Mouse (Mus musculus) MEL (cell line): ENCODE measurements at regions not wholly inside any gene's neighbourhood (a gene's known extent, or its start where the extent isn't known, plus 50 kb on each side); places are given as distances from the start of the nearest gene placed in this dataset.

Experiments
- DNase-seq: peaks from one replicate; pipeline ENCODE4 v3.0.0; 2011; ENCODE audit warnings: low read depth, low spot score
- H3K27ac ChIP-seq: 2 replicates; pipeline ENCODE4 v1.5.1; 2012; ENCODE audit warnings: low read depth, mild to moderate bottlenecking, control low read depth, low read length, moderate library complexity; ENCODE audit not compliant: control insufficient read depth
- H3K27me3 ChIP-seq, 2 experiments: fragments of 150-350 bp in 1 of 2; sonication (generic) in 1 of 2; 2 replicates each; pipeline ENCODE4 v1.6.1; 2012; ENCODE audit warnings: low read length in 2 of 2, mild to moderate bottlenecking in 2 of 2, improper control_type of control experiment in 1 of 2, moderate library complexity in 1 of 2; ENCODE audit not compliant: insufficient read depth in 2 of 2, control insufficient read depth in 1 of 2
- H3K36me3 ChIP-seq, 2 experiments: 2 replicates each; pipeline ENCODE4 v1.6.1; 2012 to 2014; ENCODE audit warnings: low read length in 2 of 2, improper control_type of control experiment in 1 of 2, inconsistent platforms in 1 of 2, mild to moderate bottlenecking in 1 of 2; ENCODE audit not compliant: insufficient read depth in 2 of 2, control insufficient read depth in 1 of 2
- H3K4me1 ChIP-seq, 2 experiments: fragments of 150-350 bp in 1 of 2; sonication (generic) in 1 of 2; 2 replicates each; pipeline ENCODE4 v1.6.1; 2012; ENCODE audit warnings: low read length in 2 of 2, improper control_type of control experiment in 1 of 2, mild to moderate bottlenecking in 1 of 2; ENCODE audit not compliant: insufficient read depth in 2 of 2, control insufficient read depth in 1 of 2
- H3K4me3 ChIP-seq, 2 experiments: fragments of 150-350 bp in 1 of 2; sonication (generic) in 1 of 2; 2 replicates each; pipeline ENCODE4 v1.5.1; 2012; ENCODE audit warnings: low read depth in 2 of 2, low read length in 2 of 2, mild to moderate bottlenecking in 2 of 2, moderate library complexity in 2 of 2, control low read depth in 1 of 2, improper control_type of control experiment in 1 of 2; ENCODE audit not compliant: control insufficient read depth in 1 of 2, insufficient read depth in 1 of 2
- H3K79me2 ChIP-seq: 2 replicates; pipeline ENCODE4 v1.6.1; 2012; ENCODE audit warnings: mild to moderate bottlenecking, low read length, moderate library complexity; ENCODE audit not compliant: control insufficient read depth, poor library complexity, insufficient read depth
- H3K9ac ChIP-seq: 2 replicates; pipeline ENCODE4 v1.6.1; 2012; ENCODE audit warnings: low read depth, mild to moderate bottlenecking, control low read depth, low read length, moderate library complexity; ENCODE audit not compliant: control insufficient read depth, poor library complexity, severe bottlenecking
- H3K9me3 ChIP-seq: fragments of 150-350 bp; sonication (generic); replicated peaks from 2 replicates; pipeline ENCODE4 v1.6.1; 2012; ENCODE audit warnings: mild to moderate bottlenecking, low read length, improper control_type of control experiment, moderate library complexity; ENCODE audit not compliant: insufficient read depth
- CTCF ChIP-seq, 3 experiments: IDR thresholded peaks in 2 of 3; conservative IDR thresholded peaks in 1 of 3; 2 replicates each; pipeline ENCODE4 v1.5.1; 2011 to 2012; ENCODE audit warnings: low read length in 3 of 3, low read depth in 2 of 3, mild to moderate bottlenecking in 2 of 3, improper control_type of control experiment in 1 of 3, inconsistent platforms in 1 of 3, mixed read lengths in 1 of 3, moderate library complexity in 1 of 3; ENCODE audit not compliant: control insufficient read depth in 1 of 3, insufficient read depth in 1 of 3, poor library complexity in 1 of 3, severe bottlenecking in 1 of 3
- E2F4 ChIP-seq: IDR thresholded peaks from 2 replicates; pipeline ENCODE4 v1.6.1; 2011; ENCODE audit warnings: low read depth, low read length, improper control_type of control experiment, borderline replicate concordance
- EP300 ChIP-seq, 2 experiments: IDR thresholded peaks; 2 replicates each; pipeline ENCODE4 v1.6.1; 2011; ENCODE audit warnings: improper control_type of control experiment in 2 of 2, low read length in 2 of 2, low read depth in 1 of 2, mild to moderate bottlenecking in 1 of 2
- GATA1 ChIP-seq: IDR thresholded peaks from 2 replicates; pipeline ENCODE4 v1.6.1; 2011; ENCODE audit warnings: low read depth, low read length, improper control_type of control experiment
- HCFC1 ChIP-seq: IDR thresholded peaks from 2 replicates; pipeline ENCODE4 v1.6.1; 2012; ENCODE audit warnings: low read depth, mild to moderate bottlenecking, inconsistent platforms, low read length, improper control_type of control experiment, moderate library complexity
- JUND ChIP-seq: IDR thresholded peaks from 2 replicates; pipeline ENCODE4 v1.6.1; 2011; ENCODE audit warnings: low read depth, mild to moderate bottlenecking, improper control_type of control experiment, low read length
- KAT2A ChIP-seq: conservative IDR thresholded peaks from 2 replicates; pipeline ENCODE4 v1.6.1; 2012; ENCODE audit warnings: low read depth, low read length, improper control_type of control experiment, inconsistent platforms
- MAFK ChIP-seq: IDR thresholded peaks from 2 replicates; pipeline ENCODE4 v1.6.1; 2011; ENCODE audit warnings: low read depth, mild to moderate bottlenecking, low read length, improper control_type of control experiment, borderline replicate concordance
- MAX ChIP-seq: IDR thresholded peaks from 2 replicates; pipeline ENCODE4 v1.6.1; 2011; ENCODE audit warnings: low read length, improper control_type of control experiment
- MXI1 ChIP-seq: IDR thresholded peaks from 2 replicates; pipeline ENCODE4 v1.6.1; 2011; ENCODE audit warnings: mild to moderate bottlenecking, low read depth, low read length, improper control_type of control experiment
- MYC ChIP-seq: IDR thresholded peaks from 2 replicates; pipeline ENCODE4 v1.6.1; 2011; ENCODE audit warnings: low read depth, mild to moderate bottlenecking, low read length, improper control_type of control experiment, moderate library complexity
- NELFE ChIP-seq: IDR thresholded peaks from 2 replicates; pipeline ENCODE4 v1.6.1; 2011; ENCODE audit warnings: low read depth, low read length, improper control_type of control experiment
- NRF1 ChIP-seq: IDR thresholded peaks from 2 replicates; pipeline ENCODE4 v1.6.1; 2014; ENCODE audit warnings: low read depth, mild to moderate bottlenecking, inconsistent platforms, low read length, improper control_type of control experiment, moderate library complexity; ENCODE audit not compliant: poor library complexity, insufficient read depth, severe bottlenecking
- SIN3A ChIP-seq: IDR thresholded peaks from 2 replicates; pipeline ENCODE4 v1.6.1; 2012; ENCODE audit warnings: low read length, improper control_type of control experiment, inconsistent platforms
- SMC3 ChIP-seq: IDR thresholded peaks from 2 replicates; pipeline ENCODE4 v1.6.1; 2011; ENCODE audit warnings: low read depth, low read length, improper control_type of control experiment
- TCF12 ChIP-seq: IDR thresholded peaks from 2 replicates; pipeline ENCODE4 v1.6.1; 2014; ENCODE audit warnings: low read depth, mild to moderate bottlenecking, inconsistent platforms, low read length, improper control_type of control experiment, moderate library complexity
- USF1 ChIP-seq: IDR thresholded peaks from 2 replicates; pipeline ENCODE4 v1.6.1; 2014; ENCODE audit warnings: low read depth, mild to moderate bottlenecking, inconsistent platforms, low read length, improper control_type of control experiment, moderate library complexity
- ZC3H11A ChIP-seq: IDR thresholded peaks from 2 replicates; pipeline ENCODE4 v1.6.1; 2012; ENCODE audit warnings: low read depth, mild to moderate bottlenecking, inconsistent platforms, low read length, improper control_type of control experiment
- ZMIZ1 ChIP-seq: IDR thresholded peaks from 2 replicates; pipeline ENCODE4 v1.6.1; 2012; ENCODE audit warnings: low read depth, mild to moderate bottlenecking, inconsistent platforms, low read length, improper control_type of control experiment, moderate library complexity

DNA sequence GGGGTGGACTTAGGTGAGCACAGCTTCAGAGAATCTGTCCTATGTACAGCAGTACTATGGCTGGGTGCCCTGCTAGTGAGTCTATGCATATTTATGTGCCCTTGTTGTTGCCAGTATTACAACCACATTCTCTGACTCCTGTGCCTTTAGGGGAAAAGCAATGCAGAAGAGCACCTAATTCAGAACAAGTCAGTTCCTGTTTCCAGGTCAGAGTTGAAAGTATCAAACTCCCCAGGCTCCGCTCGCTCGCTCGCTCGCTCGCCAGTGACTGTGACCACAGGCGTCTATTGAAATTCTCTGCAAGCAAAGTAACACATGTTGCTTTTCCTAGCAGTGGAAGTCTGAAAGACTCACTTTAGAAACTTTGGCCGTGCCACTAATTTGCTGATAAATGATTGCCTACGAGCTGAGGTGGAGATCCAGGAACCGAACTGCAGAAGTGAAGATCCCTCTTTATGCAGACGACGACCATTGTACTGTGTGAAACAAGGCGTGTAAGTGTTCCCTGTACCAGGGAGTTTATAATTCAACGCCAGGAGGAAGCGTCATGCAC, 129.8 kb downstream of the Cd24a start:
- no peaks in the 10 kb centered on the region for H3K79me2 ChIP-seq
- TF ChIP-seq MAFK, result no peak
- TF ChIP-seq SIN3A, result no peak
- no peak for TF ChIP-seq E2F4
- no peak for TF ChIP-seq ZC3H11A
- TF ChIP-seq NELFE, result no peak
- TF ChIP-seq, all 39 proteins: peak for 0
- Histone ChIP-seq H3K36me3 (peaks cover 0 to 8% of the 10 kb centered on the region in 2 experiments; a peak in 2 of 4 replicates), H3K27me3 (no peaks in the 10 kb centered on the region), H3K4me3 (no peak overlapping the region), H3K4me1 (peaks cover 9 to 21% of the 10 kb centered on the region in 2 experiments), H3K9ac (no peak overlapping the region), H3K27ac (no peak overlapping the region), H3K9me3 (no peaks in the 10 kb centered on the region)
- DNase-seq, result no peak

DNA sequence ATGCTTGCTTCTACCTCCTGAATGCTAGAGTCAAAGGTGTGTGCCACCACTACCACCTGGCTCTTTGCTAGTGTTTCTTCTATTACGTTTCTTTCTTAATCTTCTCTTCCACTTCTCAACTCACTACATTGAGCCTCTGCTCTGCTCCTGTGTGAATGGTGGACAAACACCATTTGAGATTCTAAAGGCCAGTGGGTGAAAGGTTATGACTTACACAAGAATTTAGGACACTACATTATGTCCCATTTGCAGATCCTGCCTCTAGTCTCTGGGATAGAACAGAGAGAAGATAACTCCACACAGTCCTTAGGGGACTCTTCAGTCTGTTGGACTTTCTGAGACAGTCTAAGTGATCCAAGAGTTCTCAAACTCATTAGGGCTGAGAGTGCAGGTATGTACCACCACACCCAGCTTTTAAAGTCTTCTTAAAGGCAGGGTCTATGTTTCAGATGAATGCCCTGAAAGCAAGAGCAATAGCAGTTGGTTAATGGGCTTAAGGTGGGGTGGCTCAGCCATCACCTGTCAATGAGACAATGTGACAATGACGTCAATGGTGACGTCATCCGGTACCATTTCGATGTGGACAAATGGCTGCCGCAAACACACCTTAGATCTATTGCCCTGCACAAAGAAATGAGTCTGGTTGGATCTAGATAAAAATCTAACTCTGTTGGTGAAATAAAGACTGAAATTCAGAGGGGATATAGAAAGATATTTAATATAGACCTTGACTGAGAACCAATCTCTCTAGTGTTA, 131.4 kb downstream of the Cd24a start:
- Histone ChIP-seq H3K27me3 (no peaks in the 10 kb centered on the region), H3K36me3 (peaks cover 0 to 8% of the 10 kb centered on the region in 2 experiments; a peak in 2 of 4 replicates), H3K79me2 (no peaks in the 10 kb centered on the region), H3K4me1 (peaks cover 11 to 19% of the 10 kb centered on the region in 2 experiments), H3K9ac (no peak overlapping the region), H3K9me3 (no peaks in the 10 kb centered on the region), H3K4me3 (no peak overlapping the region), H3K27ac (no peak overlapping the region)
- DNase-seq, result no peak
- TF ChIP-seq HCFC1 (no peak), NELFE (no peak), JUND (no peak), SIN3A (no peak), NRF1 (no peak)

DNA sequence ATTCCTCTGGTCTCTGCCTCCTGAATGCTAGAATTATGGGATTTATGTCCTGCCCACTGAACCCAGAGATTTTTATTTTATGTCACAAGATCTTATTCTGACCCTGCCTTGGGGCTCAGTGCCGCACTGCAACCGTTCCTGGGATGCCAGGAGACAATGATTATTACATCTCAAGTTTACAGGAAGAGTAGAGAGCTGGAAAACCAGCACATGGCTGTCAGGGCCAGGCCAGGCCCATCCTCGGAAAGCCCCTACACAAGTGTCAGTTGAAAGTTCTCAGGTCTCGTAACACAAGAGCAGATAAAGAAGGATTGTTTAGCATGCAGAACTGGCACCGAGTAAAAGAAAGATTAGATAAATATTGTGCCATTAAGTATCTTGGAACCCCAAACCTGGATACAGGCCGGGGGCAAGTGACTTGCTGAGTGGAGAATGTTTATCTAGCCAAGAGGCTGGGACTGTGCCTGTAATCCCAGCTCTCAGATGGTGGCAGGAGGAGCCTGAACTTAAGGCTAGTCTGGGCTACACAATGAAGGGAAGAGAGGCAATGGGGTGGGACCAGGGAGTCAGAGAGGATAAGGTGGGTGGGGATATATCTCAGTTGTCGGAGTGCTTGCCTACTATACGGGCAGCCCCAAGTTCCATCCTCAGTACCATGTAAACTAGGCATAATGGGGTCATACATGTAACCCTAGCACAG, 132.3 kb downstream of the Cd24a start:
- no peak overlapping the region for H3K27ac ChIP-seq
- H3K4me3 ChIP-seq, result no peak overlapping the region
- H3K79me2 ChIP-seq, result no peaks in the 10 kb centered on the region
- H3K36me3 ChIP-seq, result peaks cover 0 to 8% of the 10 kb centered on the region in 2 experiments; a peak in 2 of 4 replicates
- H3K9ac ChIP-seq, result no peak overlapping the region
- no peak for TF ChIP-seq E2F4
- TF ChIP-seq TCF12, result no peak
- 0 out of 2 replicates have a peak, but pooled peaks have one; percentile 17 for TF ChIP-seq GATA1
- TF ChIP-seq EP300 (IDR thresholded peaks at IDR 0.05; ENCODE audit: low read depth in 1 of 2, low read length in 2 of 2), result peak in 1 of 2 experiments; percentile 40; a peak in 1 of 4 replicates
- TF ChIP-seq KAT2A, result no peak
- TF ChIP-seq MAX, result no peak
- TF ChIP-seq JUND, result no peak
- peak; percentile 33; the same call in 1 of the 2 replicates for TF ChIP-seq MXI1
- no peak for TF ChIP-seq ZMIZ1
- TF ChIP-seq NRF1, result no peak
- no peak for TF ChIP-seq MAFK
- TF ChIP-seq USF1, result no peak
- no peak for TF ChIP-seq CTCF (IDR thresholded peaks at IDR 0.05 in 2 of 3, conservative IDR thresholded peaks at IDR 0.05 in 1 of 3; ENCODE audit: control insufficient read depth in 1 of 3, insufficient read depth in 1 of 3, low read depth in 2 of 3, low read length in 3 of 3, poor library complexity in 1 of 3, severe bottlenecking in 1 of 3)
- TF ChIP-seq SMC3, result no peak
- TF ChIP-seq MYC, result no peak
- no peaks in the 10 kb centered on the region for H3K9me3 ChIP-seq
- DNase-seq, result no peak
- peaks cover 11 to 19% of the 10 kb centered on the region in 2 experiments for H3K4me1 ChIP-seq
- no peaks in the 10 kb centered on the region for H3K27me3 ChIP-seq
